Mouse (Mus musculus) embryonic facial prominence, embryonic 15.5 days (tissue): ENCODE measurements around the gene Mbtps1. TPM values are rescaled to one million over a fixed set of nuclear protein-coding genes. Genes with fewer than 3 reads are reported as not detected.

Experiments
- ATAC-seq: fragments of 200-750 bp; cut with Nextera tagmentation; 2 replicates; pipeline ENCODE4 v1.8.0; 2017; ENCODE audit warnings: low read depth, moderate TSS enrichment; ENCODE audit not compliant: insufficient number of reproducible peaks, low FRiP score, low TSS enrichment
- H3K27ac ChIP-seq: fragments of 300-500 bp; sonication (generic); replicated peaks from 2 replicates; pipeline ENCODE4 v1.5.1; 2015; ENCODE audit warnings: mild to moderate bottlenecking, inconsistent platforms
- H3K27me3 ChIP-seq: fragments of 300-500 bp; sonication (generic); 2 replicates; pipeline ENCODE4 v1.6.1; 2015; ENCODE audit warnings: inconsistent platforms
- H3K36me3 ChIP-seq: fragments of 300-500 bp; sonication (generic); 2 replicates; pipeline ENCODE4 v1.6.1; 2015; ENCODE audit warnings: mild to moderate bottlenecking, inconsistent platforms
- H3K4me1 ChIP-seq: fragments of 300-500 bp; sonication (generic); 2 replicates; pipeline ENCODE4 v1.6.1; 2015; ENCODE audit warnings: inconsistent platforms
- H3K4me2 ChIP-seq: fragments of 300-500 bp; sonication (generic); replicated peaks from 2 replicates; pipeline ENCODE4 v1.6.1; 2015; ENCODE audit warnings: mild to moderate bottlenecking, inconsistent platforms
- H3K4me3 ChIP-seq: fragments of 300-500 bp; sonication (generic); replicated peaks from 2 replicates; pipeline ENCODE4 v1.5.1; 2015; ENCODE audit warnings: mild to moderate bottlenecking, inconsistent platforms
- H3K9ac ChIP-seq: fragments of 300-500 bp; sonication (generic); 2 replicates; pipeline ENCODE4 v1.6.1; 2015; ENCODE audit warnings: inconsistent platforms
- H3K9me3 ChIP-seq: fragments of 300-500 bp; sonication (generic); replicated peaks from 2 replicates; pipeline ENCODE4 v1.6.1; 2016; ENCODE audit warnings: inconsistent platforms
- WGBS: fragments of 180-500 bp; shearing (Covaris S2); methylation state at CpG from one replicate; pipeline ENCODE4 v1.1.7; 2015; 5-methylcytosine and 5-hydroxymethylcytosine counted together
- polyA plus RNA-seq: library from polyadenylated mRNA; unstranded; fragments of >200 nt; fragmentation: Nextera tagmentation; extraction: Ambion mirVana; gene quantifications from 2 replicates; pipeline ENCODE4 v1.2.1, GENCODE M21; 2015

Gene Mbtps1
- polyA plus RNA-seq, 1 experiment from 2014 or later: 118 TPM

DNA sequence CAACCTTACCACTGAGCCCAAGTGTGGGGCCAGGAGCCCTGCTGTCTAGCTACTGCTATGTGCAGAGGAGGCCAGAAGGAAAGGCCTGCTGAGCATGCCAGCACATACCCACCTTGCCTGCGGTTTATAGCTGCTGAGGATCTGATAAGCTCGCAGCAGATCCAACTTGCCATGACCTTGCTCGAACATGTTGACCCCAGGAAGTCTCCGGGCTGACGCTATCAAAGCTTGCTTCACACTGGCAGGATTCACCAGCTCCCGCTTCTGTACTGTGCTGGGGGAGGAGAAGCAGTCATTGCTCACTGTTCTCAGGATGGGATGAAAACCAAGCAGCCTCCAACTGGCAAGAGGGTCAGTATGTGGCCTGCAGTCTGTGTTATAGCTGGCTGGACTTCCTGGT, 27.6 kb downstream of the Mbtps1 start:
- H3K4me2 ChIP-seq: no peak overlapping the region
- no peak overlapping the region for H3K9ac ChIP-seq
- no peak overlapping the region for H3K4me3 ChIP-seq
- no peaks in the 10 kb centered on the region for H3K27me3 ChIP-seq
- no peaks in the 10 kb centered on the region for H3K9me3 ChIP-seq
- no peak overlapping the region for H3K27ac ChIP-seq
- ATAC-seq: no peak
- H3K4me1 ChIP-seq: no peaks in the 10 kb centered on the region
- 88% methylated on average over 6 of the region's 6 CpGs for WGBS
- H3K36me3 ChIP-seq: peaks cover 92% of the 10 kb centered on the region

- H3K27ac ChIP-seq: no peak overlapping the region
- 92% methylated on average over 7 of the region's 7 CpGs for WGBS
- H3K9ac ChIP-seq: no peak overlapping the region
- ATAC-seq: no peak
- H3K4me1 ChIP-seq: no peaks in the 10 kb centered on the region
- H3K4me2 ChIP-seq: no peak overlapping the region
- H3K4me3 ChIP-seq: no peak overlapping the region
- H3K9me3 ChIP-seq: no peaks in the 10 kb centered on the region
- H3K27me3 ChIP-seq: no peaks in the 10 kb centered on the region
- peaks cover 91% of the 10 kb centered on the region for H3K36me3 ChIP-seq
Measured at GRCm38 (mm10) chr8:119528762-119529161, 29.8 kb downstream of the Mbtps1 start.

GRCm38 (mm10) chr8:119520102-119520501, 38.4 kb downstream of the Mbtps1 start:
- 70% methylated on average over 7 of the region's 7 CpGs for WGBS
- no peaks in the 10 kb centered on the region for H3K27me3 ChIP-seq
- H3K4me1 ChIP-seq: no peaks in the 10 kb centered on the region
- no peaks in the 10 kb centered on the region for H3K9me3 ChIP-seq
- no peak overlapping the region for H3K4me2 ChIP-seq
- ATAC-seq: no peak
- H3K4me3 ChIP-seq: no peak overlapping the region
- no peak overlapping the region for H3K27ac ChIP-seq
- peaks cover 94% of the 10 kb centered on the region for H3K36me3 ChIP-seq
- H3K9ac ChIP-seq: no peak overlapping the region

GRCm38 (mm10) chr8:119516674-119517073, 41.9 kb downstream of the Mbtps1 start:
- Histone ChIP-seq H3K4me1 (no peaks in the 10 kb centered on the region), H3K27ac (no peak overlapping the region), H3K4me2 (no peak overlapping the region), H3K9me3 (no peaks in the 10 kb centered on the region), H3K36me3 (peaks cover 98% of the 10 kb centered on the region), H3K27me3 (no peaks in the 10 kb centered on the region), H3K9ac (no peak overlapping the region), H3K4me3 (no peak overlapping the region)
- ATAC-seq: no peak
- WGBS: 41% methylated on average over 5 of the region's 5 CpGs

GRCm38 (mm10) chr8:119515767-119516166, 42.8 kb downstream of the Mbtps1 start:
- Histone ChIP-seq H3K9me3 (no peaks in the 10 kb centered on the region), H3K27ac (no peak overlapping the region), H3K4me1 (no peaks in the 10 kb centered on the region), H3K4me2 (no peak overlapping the region), H3K9ac (no peak overlapping the region), H3K36me3 (peaks cover 98% of the 10 kb centered on the region), H3K4me3 (no peak overlapping the region), H3K27me3 (no peaks in the 10 kb centered on the region)
- ATAC-seq: no peak
- 65% methylated on average over 3 of the region's 3 CpGs for WGBS

DNA sequence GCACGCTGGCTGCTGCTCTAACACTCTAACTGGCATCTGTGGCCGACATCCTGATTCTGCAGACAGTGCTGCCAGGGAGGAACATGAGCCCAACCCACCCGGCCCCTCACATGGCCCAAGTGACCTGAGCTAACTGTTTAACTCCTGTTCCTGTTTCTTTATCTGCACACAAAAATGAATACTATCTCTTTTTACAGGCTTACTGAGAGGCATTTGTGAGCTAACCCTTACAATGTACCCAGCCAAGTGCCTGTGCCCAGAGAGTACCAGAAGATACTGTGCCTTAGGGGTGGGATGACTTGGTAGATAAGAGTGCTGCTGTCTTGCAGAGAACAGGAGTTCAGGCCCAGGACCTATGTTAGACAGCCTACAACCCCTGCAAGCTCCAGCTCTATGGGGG, 43.6 kb downstream of the Mbtps1 start:
- Histone ChIP-seq H3K4me1 (no peaks in the 10 kb centered on the region), H3K4me2 (no peak overlapping the region), H3K9ac (no peak overlapping the region), H3K36me3 (peaks cover 98% of the 10 kb centered on the region), H3K27me3 (no peaks in the 10 kb centered on the region), H3K4me3 (no peak overlapping the region), H3K27ac (no peak overlapping the region), H3K9me3 (no peaks in the 10 kb centered on the region)
- ATAC-seq: no peak
- WGBS: 83% methylated on average over 3 of the region's 3 CpGs

DNA sequence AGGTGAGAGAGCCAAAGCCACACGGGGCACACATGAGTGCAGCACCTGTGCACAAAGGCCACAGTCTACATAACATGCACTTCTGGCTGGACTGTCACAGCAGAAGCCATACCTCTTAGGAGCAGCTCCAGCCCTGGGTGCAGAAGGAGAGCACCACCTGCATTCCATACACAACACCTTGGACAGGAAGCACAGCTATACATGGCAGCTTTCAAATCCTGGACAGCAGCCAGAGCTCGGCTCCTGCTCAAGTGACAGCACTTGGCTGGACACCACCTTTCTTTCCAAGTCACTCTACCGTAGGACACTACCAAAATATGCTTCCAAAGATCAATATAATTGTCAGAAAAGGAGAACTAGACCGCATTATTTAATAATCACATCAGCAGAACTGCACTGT, 45.1 kb downstream of the Mbtps1 start:
- no peak overlapping the region for H3K27ac ChIP-seq
- H3K36me3 ChIP-seq: peaks cover 98% of the 10 kb centered on the region
- no peak overlapping the region for H3K4me3 ChIP-seq
- no peaks in the 10 kb centered on the region for H3K9me3 ChIP-seq
- WGBS: 86% methylated on average over 4 of the region's 4 CpGs
- no peak overlapping the region for H3K4me2 ChIP-seq
- H3K4me1 ChIP-seq: no peaks in the 10 kb centered on the region
- no peak for ATAC-seq
- no peaks in the 10 kb centered on the region for H3K27me3 ChIP-seq
- no peak overlapping the region for H3K9ac ChIP-seq

DNA sequence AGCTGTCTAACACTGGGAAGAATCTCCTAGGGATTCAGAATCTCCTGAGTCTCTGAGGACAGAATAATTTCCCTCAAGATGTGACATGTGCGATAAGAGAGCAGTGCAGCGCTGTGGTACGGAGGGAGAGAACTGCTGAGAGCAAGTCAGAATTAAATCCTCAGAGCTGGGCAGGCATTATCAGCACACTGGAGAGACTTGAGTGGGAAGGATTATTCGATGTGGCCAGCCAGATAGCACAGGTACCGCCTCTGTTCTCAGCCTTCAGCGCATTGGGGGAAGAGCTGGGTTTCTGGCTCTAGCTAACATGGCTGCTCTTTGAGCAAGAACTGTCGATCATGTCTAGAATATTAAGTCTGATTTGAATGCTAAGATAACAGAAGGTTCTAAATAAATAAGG, 46.8 kb downstream of the Mbtps1 start:
- 93% methylated on average over 7 of the region's 7 CpGs for WGBS
- ATAC-seq: no peak
- Histone ChIP-seq H3K4me2 (no peak overlapping the region), H3K9ac (no peak overlapping the region), H3K27me3 (no peaks in the 10 kb centered on the region), H3K4me1 (no peaks in the 10 kb centered on the region), H3K27ac (no peak overlapping the region), H3K4me3 (no peak overlapping the region), H3K36me3 (peaks cover 94% of the 10 kb centered on the region), H3K9me3 (no peaks in the 10 kb centered on the region)

- 86% methylated on average over 9 of the region's 9 CpGs for WGBS
- Histone ChIP-seq H3K27me3 (no peaks in the 10 kb centered on the region), H3K4me2 (no peak overlapping the region), H3K9ac (no peak overlapping the region), H3K4me3 (no peak overlapping the region), H3K9me3 (no peaks in the 10 kb centered on the region), H3K27ac (no peak overlapping the region), H3K4me1 (no peaks in the 10 kb centered on the region), H3K36me3 (peaks cover 92% of the 10 kb centered on the region)
- ATAC-seq: no peak
Measured at GRCm38 (mm10) chr8:119510471-119510870, 48.1 kb downstream of the Mbtps1 start.

GRCm38 (mm10) chr8:119506106-119506505, 52.4 kb downstream of the Mbtps1 start:
- no peak overlapping the region for H3K27ac ChIP-seq
- WGBS: 84% methylated on average over 8 of the region's 8 CpGs
- no peak overlapping the region for H3K4me2 ChIP-seq
- H3K9ac ChIP-seq: no peak overlapping the region
- H3K4me1 ChIP-seq: no peaks in the 10 kb centered on the region
- peaks cover 49% of the 10 kb centered on the region for H3K36me3 ChIP-seq
- no peaks in the 10 kb centered on the region for H3K9me3 ChIP-seq
- ATAC-seq: no peak
- H3K27me3 ChIP-seq: no peaks in the 10 kb centered on the region
- H3K4me3 ChIP-seq: no peak overlapping the region

- no peak overlapping the region for H3K4me3 ChIP-seq
- ATAC-seq: no peak
- H3K4me1 ChIP-seq: no peaks in the 10 kb centered on the region
- no peak overlapping the region for H3K4me2 ChIP-seq
- peaks cover 43% of the 10 kb centered on the region for H3K36me3 ChIP-seq
- H3K9ac ChIP-seq: no peak overlapping the region
- H3K27me3 ChIP-seq: no peaks in the 10 kb centered on the region
- no peaks in the 10 kb centered on the region for H3K9me3 ChIP-seq
- H3K27ac ChIP-seq: no peak overlapping the region
- WGBS: 44% methylated on average over 9 of the region's 9 CpGs
Measured at GRCm38 (mm10) chr8:119505488-119505887, 53.0 kb downstream of the Mbtps1 start.

DNA sequence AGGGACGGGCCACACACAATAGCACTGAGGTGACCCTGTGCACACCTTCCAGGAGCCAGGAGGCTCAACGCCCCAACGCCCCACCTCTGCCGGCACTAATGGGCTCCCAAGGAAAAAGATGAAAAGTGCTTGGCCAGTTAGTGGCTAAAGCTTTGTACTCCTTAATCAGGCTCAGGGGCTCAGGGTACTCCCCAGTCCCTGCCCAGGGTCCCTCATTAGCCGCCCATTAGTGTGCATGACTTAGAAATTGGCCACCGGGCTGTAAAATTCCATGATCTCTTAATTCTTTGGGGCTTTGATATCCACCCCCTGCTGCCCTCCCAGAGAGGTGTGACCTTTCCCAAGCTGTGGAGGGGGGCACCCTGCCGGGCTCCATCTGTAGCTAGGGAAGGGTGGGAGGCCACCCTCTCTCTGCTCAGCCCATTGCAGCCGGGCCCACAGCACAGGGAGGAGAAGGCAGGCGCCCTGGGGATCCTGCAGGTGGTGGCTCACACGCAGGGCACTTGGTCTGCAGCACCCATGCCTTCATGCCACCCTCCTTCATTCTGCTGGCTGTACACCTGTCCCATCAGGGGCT, 55.3 kb downstream of the Mbtps1 start:
- Histone ChIP-seq H3K36me3 (peaks cover 21% of the 10 kb centered on the region), H3K4me2 (no peak overlapping the region), H3K4me1 (no peaks in the 10 kb centered on the region), H3K9me3 (no peaks in the 10 kb centered on the region), H3K4me3 (no peak overlapping the region), H3K9ac (no peak overlapping the region), H3K27ac (no peak overlapping the region), H3K27me3 (no peaks in the 10 kb centered on the region)
- WGBS: 47% methylated on average over 10 of the region's 10 CpGs
- no peak for ATAC-seq
